Mouse (Mus musculus): ENCODE results near the gene Gm4869. TPM values are rescaled to one million over a fixed set of nuclear protein-coding genes. Genes with fewer than 3 reads are reported as not detected.

Gene Gm4869
- total and polyA plus RNA-seq, 3 experiments = 0.08 TPM; not detected in 2

GRCm38 (mm10) chr5:140526754-140527153 lies 81.3 kb downstream of the Gm4869 start:
- Histone ChIP-seq H3K9me3 (replicated peaks; ENCODE audit: insufficient read depth, low read length) (no peaks in the 10 kb centered on the region), H3K9ac (ENCODE audit: control insufficient read depth, low read depth, low read length, poor library complexity, severe bottlenecking) (no peak overlapping the region), H3K36me3 (ENCODE audit: control insufficient read depth in 1 of 2, insufficient read depth in 2 of 2, low read length in 2 of 2) (no peaks in the 10 kb centered on the region), H3K4me3 (ENCODE audit: control insufficient read depth in 1 of 2, insufficient read depth in 1 of 2, low read depth in 2 of 2, low read length in 2 of 2) (no peak overlapping the region), H3K4me1 (ENCODE audit: control insufficient read depth in 1 of 2, insufficient read depth in 2 of 2, low read length in 2 of 2) (no peaks in the 10 kb centered on the region), H3K27me3 (ENCODE audit: control insufficient read depth in 1 of 2, insufficient read depth in 2 of 2, low read length in 2 of 2) (no peaks in the 10 kb centered on the region), H3K27ac (ENCODE audit: control insufficient read depth, low read depth, low read length) (no peak overlapping the region), H3K79me2 (ENCODE audit: control insufficient read depth, insufficient read depth, low read length, poor library complexity) (no peaks in the 10 kb centered on the region)
- TF ChIP-seq CHD2 (IDR thresholded peaks at IDR 0.05; ENCODE audit: low read length) (no peak), SIN3A (IDR thresholded peaks at IDR 0.05; ENCODE audit: low read length) (no peak), ZKSCAN1 (IDR thresholded peaks at IDR 0.05; ENCODE audit: low read depth, low read length) (no peak), MAX (IDR thresholded peaks at IDR 0.05; ENCODE audit: low read length) (no peak), POLR2A (IDR thresholded peaks at IDR 0.05; ENCODE audit: control insufficient read depth in 1 of 2, insufficient read depth in 1 of 2, low read depth in 1 of 2, low read length in 2 of 2, poor library complexity in 1 of 2) (no peak), USF2 (IDR thresholded peaks at IDR 0.05; ENCODE audit: borderline replicate concordance in 1 of 2, insufficient read depth in 1 of 2, low read depth in 1 of 2, low read length in 2 of 2) (no peak)
- no peak for DNase-seq (ENCODE audit: low read depth, low spot score)

- DNase-seq (ENCODE audit: low read depth, low spot score) = peak; percentile 14
- H3K9ac ChIP-seq (ENCODE audit: control insufficient read depth, low read depth, low read length, poor library complexity, severe bottlenecking) = no peak overlapping the region
- no peaks in the 10 kb centered on the region for H3K79me2 ChIP-seq (ENCODE audit: control insufficient read depth, insufficient read depth, low read length, poor library complexity)
- TF ChIP-seq ZKSCAN1 (IDR thresholded peaks at IDR 0.05; ENCODE audit: low read depth, low read length) (no peak), HCFC1 (IDR thresholded peaks at IDR 0.05; ENCODE audit: low read depth, low read length) (no peak), USF1 (IDR thresholded peaks at IDR 0.05; ENCODE audit: low read depth, low read length) (no peak)
- H3K4me3 ChIP-seq (ENCODE audit: control insufficient read depth in 1 of 2, insufficient read depth in 1 of 2, low read depth in 2 of 2, low read length in 2 of 2) = no peak overlapping the region
- H3K9me3 ChIP-seq (replicated peaks; ENCODE audit: insufficient read depth, low read length) = no peaks in the 10 kb centered on the region
- H3K27ac ChIP-seq (ENCODE audit: control insufficient read depth, low read depth, low read length) = no peak overlapping the region
- H3K4me1 ChIP-seq (ENCODE audit: control insufficient read depth in 1 of 2, insufficient read depth in 2 of 2, low read length in 2 of 2) = peaks cover 0 to 7% of the 10 kb centered on the region in 2 experiments; a peak in 2 of 4 replicates
- no peaks in the 10 kb centered on the region for H3K27me3 ChIP-seq (ENCODE audit: control insufficient read depth in 1 of 2, insufficient read depth in 2 of 2, low read length in 2 of 2)
- no peaks in the 10 kb centered on the region for H3K36me3 ChIP-seq (ENCODE audit: control insufficient read depth in 1 of 2, insufficient read depth in 2 of 2, low read length in 2 of 2)
Observed at GRCm38 (mm10) chr5:140538111-140538683, 92.8 kb downstream of the Gm4869 start.

- Histone ChIP-seq H3K79me2 (ENCODE audit: control insufficient read depth, insufficient read depth, low read length, poor library complexity) (no peaks in the 10 kb centered on the region), H3K4me1 (ENCODE audit: control insufficient read depth in 1 of 2, insufficient read depth in 2 of 2, low read length in 2 of 2) (peaks cover 0 to 7% of the 10 kb centered on the region in 2 experiments; a peak in 2 of 4 replicates), H3K9ac (ENCODE audit: control insufficient read depth, low read depth, low read length, poor library complexity, severe bottlenecking) (no peak overlapping the region), H3K36me3 (ENCODE audit: control insufficient read depth in 1 of 2, insufficient read depth in 2 of 2, low read length in 2 of 2) (no peaks in the 10 kb centered on the region), H3K4me3 (ENCODE audit: control insufficient read depth in 1 of 2, insufficient read depth in 1 of 2, low read depth in 2 of 2, low read length in 2 of 2) (no peak overlapping the region), H3K9me3 (replicated peaks; ENCODE audit: insufficient read depth, low read length) (no peaks in the 10 kb centered on the region), H3K27ac (ENCODE audit: control insufficient read depth, low read depth, low read length) (no peak overlapping the region), H3K27me3 (ENCODE audit: control insufficient read depth in 1 of 2, insufficient read depth in 2 of 2, low read length in 2 of 2) (no peaks in the 10 kb centered on the region)
- peak; percentile 85 for DNase-seq (ENCODE audit: low read depth, low spot score)
- peak; percentile 95 for TF ChIP-seq SMC3 (IDR thresholded peaks at IDR 0.05; ENCODE audit: low read depth, low read length)
- peak; percentile 99 for TF ChIP-seq RAD21 (IDR thresholded peaks at IDR 0.05; ENCODE audit: low read depth, low read length)
- no peak for TF ChIP-seq POLR2AphosphoS5 (IDR thresholded peaks at IDR 0.05; ENCODE audit: borderline replicate concordance, low read depth, low read length)
- peak; percentile 87 to 98 (median 91); a peak in 5 of 6 replicates for TF ChIP-seq CTCF (IDR thresholded peaks at IDR 0.05 in 2 of 3, conservative IDR thresholded peaks at IDR 0.05 in 1 of 3; ENCODE audit: control insufficient read depth in 1 of 3, insufficient read depth in 1 of 3, low read depth in 2 of 3, low read length in 3 of 3, poor library complexity in 1 of 3, severe bottlenecking in 1 of 3)
- TF ChIP-seq ZC3H11A (IDR thresholded peaks at IDR 0.05; ENCODE audit: low read depth, low read length) = peak; percentile 94
Observed at GRCm38 (mm10) chr5:140540106-140540505, 94.7 kb downstream of the Gm4869 start.

All from MEL (cell line).